Mouse (Mus musculus) lung, postnatal 10 days (tissue): Measurements from ENCODE around the gene Cdkn2c.
"Not testable (repeated sequence)": the region's sequence is repeated elsewhere in the genome, so short reads cannot be mapped to it uniquely, and the experiment has no call there.

Experiments used
- DNase-seq: peaks from one replicate; pipeline ENCODE4 v3.0.0; 2021

Cdkn2c gene

GRCm38 (mm10) chr4:109666461-109667269, at the start of gene Cdkn2c:
Gene Cdkn2c (minus strand): TSS chr4:109667189.
- DNase-seq = peak; percentile 91

GRCm38 (mm10) chr4:109705349-109705748, 38.4 kb upstream of the Cdkn2c start:
- no peak for DNase-seq

- peak; percentile 45 for DNase-seq
These were observed 36.6 kb upstream of the Cdkn2c start for GRCm38 (mm10) chr4:109703568-109703967.

DNA sequence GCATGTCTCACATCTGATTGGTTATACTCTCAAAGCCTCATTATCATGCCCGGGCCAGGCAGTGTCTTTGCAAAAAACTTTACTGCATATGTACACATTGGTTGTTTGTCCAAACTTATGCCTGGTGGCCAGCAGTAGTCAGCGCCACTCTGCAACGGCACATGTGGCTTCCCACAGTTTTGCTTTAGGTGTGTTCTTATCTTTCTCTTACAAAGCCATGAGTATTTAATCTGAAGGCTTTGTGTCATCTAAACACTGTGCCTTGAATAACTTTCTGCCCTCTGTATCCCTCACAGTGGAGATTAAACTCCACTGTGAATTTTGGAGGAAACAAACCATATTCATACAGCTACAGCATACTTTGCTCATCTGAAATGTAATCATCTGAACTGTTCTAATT, 33.7 kb upstream of the Cdkn2c start:
- DNase-seq = not testable (repeated sequence)

DNA sequence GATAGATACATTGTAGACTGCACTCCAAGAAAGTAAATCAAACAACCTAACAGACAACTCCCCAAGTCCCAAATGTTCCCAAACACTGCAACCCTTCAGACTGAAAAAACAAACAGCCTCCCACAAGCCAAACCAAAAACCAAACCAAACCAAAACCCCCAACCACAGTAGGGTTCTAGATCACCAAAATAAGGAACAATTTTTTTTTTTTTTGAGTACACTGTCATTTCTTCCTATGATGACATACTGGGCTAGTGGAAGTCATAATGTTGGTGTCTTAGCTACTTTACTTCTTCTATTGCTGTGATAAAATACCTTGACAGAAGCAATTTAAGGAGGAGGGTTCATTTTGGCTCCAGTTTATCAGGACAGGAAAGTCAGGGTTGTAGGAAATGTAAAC, 25.7 kb upstream of the Cdkn2c start:
- no peak for DNase-seq

- no peak for DNase-seq
These were observed 16.6 kb upstream of the Cdkn2c start for GRCm38 (mm10) chr4:109683561-109683960.

GRCm38 (mm10) chr4:109677221-109677620, 10.2 kb upstream of the Cdkn2c start:
- no peak for DNase-seq

DNA sequence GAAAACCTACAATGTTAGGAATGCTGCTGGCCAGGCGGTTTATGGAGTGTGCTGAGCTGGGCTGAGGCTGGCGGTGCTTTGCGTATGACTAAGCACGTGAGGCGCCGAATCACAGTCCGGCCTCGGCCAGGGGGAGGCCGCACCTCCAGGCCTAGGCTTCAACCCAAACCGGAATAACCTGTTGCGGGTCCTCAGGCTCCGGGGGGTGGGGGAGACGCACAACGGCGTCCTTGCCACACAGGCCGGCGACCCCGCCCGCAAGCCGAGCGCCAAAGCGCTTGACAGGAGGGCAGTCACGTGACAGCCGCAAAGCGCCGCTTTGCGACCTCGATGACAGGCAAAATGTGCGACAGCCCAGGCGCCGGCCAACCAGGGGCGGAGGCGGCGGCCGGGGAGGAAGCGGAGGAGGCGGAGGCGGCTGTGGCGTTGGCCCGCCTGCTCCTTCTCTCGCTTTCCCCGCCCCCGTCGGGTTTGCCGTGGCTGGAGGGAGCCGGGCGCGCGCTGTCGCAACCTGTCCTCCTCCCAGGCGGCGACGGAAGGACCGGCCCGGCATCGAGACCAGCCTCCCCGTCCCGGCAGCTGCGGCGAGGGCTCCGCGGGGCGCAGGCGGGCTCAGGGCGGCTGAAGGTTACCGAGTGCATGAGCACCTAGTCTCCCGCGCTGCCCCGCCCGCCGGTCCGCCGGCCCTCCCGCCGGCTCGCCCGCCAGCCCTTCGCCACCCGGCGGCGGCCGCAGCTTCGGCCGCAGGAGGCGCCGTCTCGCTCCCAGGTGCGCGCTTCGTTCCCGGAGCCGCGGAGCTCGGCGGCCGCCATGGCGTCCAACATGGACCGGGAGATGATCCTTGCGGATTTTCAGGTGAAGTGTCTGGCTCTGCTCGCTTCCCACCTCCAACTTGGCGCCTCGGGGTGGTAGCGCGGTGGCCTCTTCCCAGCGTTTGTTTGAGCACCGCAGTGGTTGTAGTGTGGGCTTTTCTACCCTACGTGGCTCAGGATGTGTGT, 9.5 kb upstream of the Cdkn2c start, which contains the start of gene Faf1:
Gene Faf1 (plus strand): TSS at position 371 of the 998 bp plus-strand sequence.
- DNase-seq = peak; percentile 99

DNA sequence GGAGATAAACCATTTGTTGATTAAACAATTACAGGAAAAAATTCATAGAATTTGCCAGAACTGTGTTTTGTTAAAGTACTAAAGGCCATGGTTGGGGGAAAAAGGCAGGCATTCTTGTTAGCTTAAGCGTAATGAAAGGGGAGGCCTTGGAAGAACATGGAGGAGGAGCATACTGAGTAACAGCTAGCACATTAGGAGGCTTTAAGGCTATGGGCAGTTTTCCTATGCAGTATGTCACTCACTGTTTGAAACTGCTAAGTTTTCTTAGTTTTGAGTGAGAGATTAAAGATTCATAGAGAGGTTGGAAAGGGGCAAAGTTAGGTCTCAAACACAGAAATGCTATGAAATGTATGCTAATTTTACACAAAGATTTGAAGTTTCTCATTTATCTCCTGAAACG, 7.1 kb upstream of the Cdkn2c start:
- no peak for DNase-seq

DNA sequence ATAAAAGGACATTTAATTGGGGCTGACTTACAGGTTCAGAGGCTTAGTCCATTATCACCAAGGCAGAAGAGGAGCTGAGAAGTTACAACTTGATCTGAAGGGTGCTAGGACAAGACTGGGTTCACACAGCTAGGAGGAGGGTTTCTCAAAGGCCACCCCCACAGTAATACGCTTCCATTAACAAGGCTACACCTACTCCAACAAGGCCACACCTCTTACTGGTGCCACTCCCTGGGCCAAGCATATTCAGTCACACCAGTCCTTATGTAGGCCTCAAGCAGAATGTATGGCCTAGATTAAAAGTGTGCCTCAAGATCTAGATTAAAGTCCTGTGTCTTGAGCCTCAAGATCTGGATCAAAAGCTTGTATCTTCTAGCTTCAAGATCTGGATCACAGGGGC, 5.0 kb upstream of the Cdkn2c start:
- DNase-seq = no peak

GRCm38 (mm10) chr4:109670213-109670612, 3.2 kb upstream of the Cdkn2c start:
- DNase-seq = no peak

DNA sequence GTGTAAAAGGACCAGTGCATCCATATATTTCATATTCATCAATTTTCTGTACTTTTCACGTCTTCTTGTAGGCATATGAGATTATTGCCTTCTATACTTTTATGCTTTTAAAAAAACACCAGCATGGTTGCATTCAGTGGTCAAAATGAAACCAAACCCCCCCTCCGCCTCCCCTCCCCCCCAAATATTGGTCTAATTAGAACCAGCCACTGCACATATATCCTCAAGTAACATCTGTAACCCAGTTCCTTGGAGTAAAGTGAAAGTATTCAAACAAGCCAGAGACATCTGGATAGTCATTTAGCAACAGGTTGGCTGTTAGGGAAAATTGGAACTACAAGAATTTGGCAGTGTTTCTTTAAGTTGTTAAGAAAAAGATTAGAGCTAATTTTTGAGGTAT, 529 bp upstream of the Cdkn2c start:
- no peak for DNase-seq

- peak; percentile 65 for DNase-seq
These were observed 968 bp downstream of the Cdkn2c start for GRCm38 (mm10) chr4:109665982-109666460.

DNA sequence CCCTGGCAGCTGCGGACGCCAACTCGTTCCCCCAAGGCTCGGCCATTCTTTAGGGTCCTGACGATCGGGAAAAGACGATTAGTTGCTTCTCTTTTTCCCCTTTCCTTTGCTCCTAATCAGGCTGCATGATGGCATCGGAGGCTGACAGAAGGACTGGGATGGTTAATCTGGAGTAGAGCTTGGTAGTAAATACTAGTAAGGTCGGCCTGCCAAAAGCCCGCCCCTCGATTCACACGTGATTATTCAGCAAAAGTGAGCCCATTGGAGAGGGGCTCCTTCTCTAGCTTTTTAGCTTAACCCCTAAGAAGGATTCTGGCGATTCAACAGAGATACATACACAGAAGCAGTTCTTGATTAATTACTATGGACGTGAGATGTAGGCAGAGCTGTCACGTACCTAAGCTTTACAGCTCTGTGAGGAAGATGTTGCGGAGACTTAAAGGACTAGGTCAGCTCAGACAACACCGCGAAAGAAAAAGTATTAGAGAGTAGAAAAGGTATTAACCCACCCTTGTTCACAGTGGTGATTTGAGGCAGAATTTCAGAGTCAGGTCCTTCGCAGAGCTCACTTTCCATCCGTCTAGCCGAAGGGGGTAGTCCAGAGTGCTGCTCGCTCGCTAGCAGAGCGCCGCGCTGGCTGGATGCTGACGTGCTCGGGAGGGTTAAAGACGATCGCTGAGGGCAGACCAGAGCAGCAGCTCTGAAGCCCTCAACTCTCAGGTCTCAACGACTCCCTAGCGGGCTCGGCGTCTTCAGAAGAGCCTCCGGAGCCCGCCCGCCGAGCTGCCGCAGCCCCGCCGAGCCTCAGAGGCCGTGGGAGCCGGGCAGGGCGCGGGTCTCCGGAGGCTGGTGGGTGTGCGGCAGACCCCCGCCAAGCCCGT, 1.6 kb downstream of the Cdkn2c start:
- peak; percentile 92 for DNase-seq

DNA sequence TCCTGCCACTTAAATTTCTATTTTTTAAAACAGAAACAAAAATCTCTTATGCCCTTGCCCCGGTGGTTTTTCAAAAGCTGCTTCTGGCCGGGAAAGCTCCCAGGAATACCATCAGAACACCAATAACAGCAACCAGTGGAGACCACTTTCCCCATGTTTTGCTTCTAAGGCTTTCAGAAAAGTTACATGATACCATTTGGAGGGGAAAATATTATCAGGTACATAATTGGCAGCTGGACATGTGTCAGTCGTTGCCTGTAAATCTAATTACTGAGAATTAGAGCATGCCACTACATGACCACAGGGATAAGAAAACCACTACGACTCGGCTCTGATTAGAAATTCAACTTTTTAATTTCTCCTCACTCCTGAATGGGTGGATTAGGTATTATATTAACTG, 2.9 kb downstream of the Cdkn2c start:
- DNase-seq = no peak

DNA sequence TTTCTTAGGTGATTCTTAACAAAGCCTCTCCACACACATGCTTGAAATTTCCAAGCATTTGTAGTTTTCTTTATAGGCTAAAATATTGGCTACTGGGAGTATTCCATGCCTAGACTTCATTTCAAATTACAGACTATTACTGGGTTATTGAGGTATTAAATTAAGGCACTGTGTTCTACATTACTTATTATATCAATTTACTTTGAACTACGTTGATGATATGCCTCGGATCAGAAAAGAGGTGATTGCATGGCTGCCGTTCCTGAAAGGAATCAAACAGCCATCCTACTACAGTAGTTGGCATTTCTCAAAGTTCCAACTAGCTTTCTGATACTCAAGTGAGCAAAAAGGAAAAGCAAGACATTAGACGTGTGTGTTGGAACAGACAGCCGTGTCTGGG, 4.7 kb downstream of the Cdkn2c start:
- no peak for DNase-seq

- no peak for DNase-seq
These were observed 5.8 kb downstream of the Cdkn2c start for GRCm38 (mm10) chr4:109661183-109661582.

- DNase-seq = no peak
These were observed 6.4 kb downstream of the Cdkn2c start for GRCm38 (mm10) chr4:109660568-109660967.

DNA sequence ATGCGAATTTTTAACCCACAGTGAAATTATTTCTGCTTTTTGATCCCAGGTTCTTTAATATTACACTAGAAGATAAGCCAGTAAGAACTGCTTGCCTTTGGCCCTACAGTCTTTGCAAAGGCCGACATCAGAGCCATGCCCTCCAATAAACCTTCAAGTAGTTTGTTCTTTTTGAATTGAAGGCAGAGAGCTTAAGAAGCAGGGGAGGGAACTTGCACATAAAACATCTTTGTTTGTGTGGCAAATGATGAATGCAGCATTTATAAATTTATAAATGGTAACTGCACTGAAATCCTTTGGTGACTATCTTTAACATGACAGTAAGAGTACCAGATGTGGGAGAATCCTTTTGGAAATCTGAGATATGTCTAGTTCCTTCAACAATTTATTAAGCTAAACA, 7.4 kb downstream of the Cdkn2c start:
- DNase-seq = no peak

GRCm38 (mm10) chr4:109658826-109659225, 8.2 kb downstream of the Cdkn2c start:
- DNase-seq = no peak

- DNase-seq = peak; percentile 33
These were observed 9.0 kb downstream of the Cdkn2c start for GRCm38 (mm10) chr4:109657851-109658500.
